Mouse (Mus musculus): ENCODE results near the gene Igfbp6. TPM values are rescaled to one million over a fixed set of nuclear protein-coding genes. Genes with fewer than 3 reads are reported as not detected.

The Igfbp6 gene
- polyA plus RNA-seq, 1 experiment from 2014 or later, result 0.05 TPM

GRCm38 (mm10) chr15:102108651-102109525 lies 35.3 kb upstream of the Igfbp6 start:
- no peak for ATAC-seq
- POLR2A ChIA-PET, result interaction anchor here (0.7 to 0.8 kb wide), 2 partner anchors 13 to 34 kb away, joined by 3 read pairs; no protein-coding TSS in a partner anchor

GRCm38 (mm10) chr15:102110271-102110670 lies 33.9 kb upstream of the Igfbp6 start:
- POLR2A ChIA-PET, result interaction anchor here (0.6 to 0.8 kb wide), 2 partner anchors 11 to 252 kb away, joined by 3 to 4 read pairs; no protein-coding TSS in a partner anchor
- DNase-seq (ENCODE audit: low read depth, low spot score), result no peak
- no peaks in the 10 kb centered on the region for H3K27me3 ChIP-seq
- in situ Hi-C loops (cut with MboI; ENCODE audit: low pct_unique_long_range_greater_than_20kb), result no loop called here
- TF ChIP-seq CTCF (IDR thresholded peaks at IDR 0.05), result no peak
- CTCF ChIA-PET, result interaction anchor here (1.5 to 2.7 kb wide), 3 partner anchors 10 to 36 kb away, joined by 4 to 10 read pairs (median 7); partner anchors contain the start of gene Tns2
- ATAC-seq, result no peak

More at GRCm38 (mm10) chr15:102108651-102109525, 35.3 kb upstream of the Igfbp6 start:
- in situ Hi-C loops (cut with MboI; ENCODE audit: low pct_unique_long_range_greater_than_20kb), result no loop called here
- CTCF ChIA-PET, result interaction anchor here (0.7 to 2.7 kb wide), 17 partner anchors 8 to 115 kb away, joined by 3 to 12 read pairs (median 5); partner anchors contain the start of genes Spryd3 and Tns2
- H3K27me3 ChIP-seq, result no peaks in the 10 kb centered on the region
- TF ChIP-seq CTCF (IDR thresholded peaks at IDR 0.05), result no peak
- DNase-seq (ENCODE audit: low read depth, low spot score), result no peak

GRCm38 (mm10) chr15:102110701-102111494 lies 33.3 kb upstream of the Igfbp6 start:
- POLR2A ChIA-PET, result interaction anchor here (0.6 kb wide), 1 partner anchor 169 kb away, joined by 3 read pairs; no protein-coding TSS in a partner anchor
- ATAC-seq, result no peak
- CTCF ChIA-PET, result interaction anchor here (1.1 to 2.7 kb wide), 3 partner anchors 10 to 35 kb away, joined by 3 to 10 read pairs (median 4); partner anchors contain the start of gene Tns2
- H3K27me3 ChIP-seq, result no peaks in the 10 kb centered on the region
- DNase-seq (ENCODE audit: low read depth, low spot score), result no peak
- in situ Hi-C loops (cut with MboI; ENCODE audit: low pct_unique_long_range_greater_than_20kb), result no loop called here
- no peak for TF ChIP-seq CTCF (IDR thresholded peaks at IDR 0.05)

GRCm38 (mm10) chr15:102111495-102111829 lies 32.7 kb upstream of the Igfbp6 start:
- CTCF ChIA-PET, result interaction anchor here (1.1 to 2.7 kb wide), 3 partner anchors 11 to 35 kb away, joined by 3 to 10 read pairs (median 4); partner anchors contain the start of gene Tns2
- no peak for TF ChIP-seq CTCF (IDR thresholded peaks at IDR 0.05)
- POLR2A ChIA-PET, result interaction anchor here (0.5 to 0.7 kb wide), 2 partner anchors 19 to 96 kb away, joined by 3 to 4 read pairs; no protein-coding TSS in a partner anchor
- ATAC-seq (no peak), DNase-seq (ENCODE audit: low read depth, low spot score) (no peak)
- no peaks in the 10 kb centered on the region for H3K27me3 ChIP-seq
- in situ Hi-C loops (cut with MboI; ENCODE audit: low pct_unique_long_range_greater_than_20kb), result no loop called here

- CTCF ChIA-PET, result interaction anchor here (1.1 to 1.2 kb wide), 3 partner anchors 11 to 17 kb away, joined by 3 read pairs; no protein-coding TSS in a partner anchor
- no peak for ATAC-seq
- in situ Hi-C loops (cut with MboI; ENCODE audit: low pct_unique_long_range_greater_than_20kb), result no loop called here
Measured at GRCm38 (mm10) chr15:102112181-102112580, 32.0 kb upstream of the Igfbp6 start.

GRCm38 (mm10) chr15:102112827-102113226 lies 31.3 kb upstream of the Igfbp6 start:
- DNase-seq (ENCODE audit: low read depth, low spot score) (no peak), ATAC-seq (no peak)
- ChIA-PET POLR2A (interaction anchor here (0.6 kb wide), 1 partner anchor 24 kb away, joined by 5 read pairs; no protein-coding TSS in a partner anchor), CTCF (interaction anchor here (1.1 to 1.2 kb wide), 2 partner anchors 12 to 15 kb away, joined by 3 read pairs; no protein-coding TSS in a partner anchor)
- TF ChIP-seq CTCF (IDR thresholded peaks at IDR 0.05), result no peak
- no peaks in the 10 kb centered on the region for H3K27me3 ChIP-seq
- in situ Hi-C loops (cut with MboI; ENCODE audit: low pct_unique_long_range_greater_than_20kb), result no loop called here

More at GRCm38 (mm10) chr15:102112181-102112580, 32.0 kb upstream of the Igfbp6 start:
- no peak for DNase-seq (ENCODE audit: low read depth, low spot score)
- TF ChIP-seq CTCF (IDR thresholded peaks at IDR 0.05), result no peak
- POLR2A ChIA-PET, result interaction anchor here (0.5 to 0.7 kb wide), 3 partner anchors 19 to 95 kb away, joined by 3 to 5 read pairs (median 4); no protein-coding TSS in a partner anchor
- no peaks in the 10 kb centered on the region for H3K27me3 ChIP-seq

- H3K27me3 ChIP-seq, result no peaks in the 10 kb centered on the region
- POLR2A ChIA-PET, result no interaction called here
- no peak for DNase-seq (ENCODE audit: low read depth, low spot score)
- in situ Hi-C loops (cut with MboI; ENCODE audit: low pct_unique_long_range_greater_than_20kb), result no loop called here
- ATAC-seq, result no peak
- no peak for TF ChIP-seq CTCF (IDR thresholded peaks at IDR 0.05)
- CTCF ChIA-PET, result no interaction called here
Measured at GRCm38 (mm10) chr15:102113674-102114073, 30.5 kb upstream of the Igfbp6 start.

- DNase-seq (ENCODE audit: low read depth, low spot score) (no peak), ATAC-seq (no peak)
- no peaks in the 10 kb centered on the region for H3K27me3 ChIP-seq
- in situ Hi-C loops (cut with MboI; ENCODE audit: low pct_unique_long_range_greater_than_20kb), result loop anchor here (5.0 kb wide), 1 partner anchor 108 kb away; no protein-coding TSS in a partner anchor
- ChIA-PET CTCF (interaction anchor here (1.8 kb wide), 1 partner anchor 33 kb away, joined by 6 read pairs; no protein-coding TSS in a partner anchor), POLR2A (interaction anchor here (0.5 to 2.0 kb wide), 3 partner anchors 12 to 297 kb away, joined by 3 to 16 read pairs (median 3); no protein-coding TSS in a partner anchor)
- no peak for TF ChIP-seq CTCF (IDR thresholded peaks at IDR 0.05)
Measured at GRCm38 (mm10) chr15:102114651-102115260, 29.4 kb upstream of the Igfbp6 start.

- no peaks in the 10 kb centered on the region for H3K27me3 ChIP-seq
- in situ Hi-C loops (cut with MboI; ENCODE audit: low pct_unique_long_range_greater_than_20kb), result loop anchor here (5.0 kb wide), 1 partner anchor 107 kb away; no protein-coding TSS in a partner anchor
- TF ChIP-seq CTCF (IDR thresholded peaks at IDR 0.05), result no peak
- DNase-seq (ENCODE audit: low read depth, low spot score) (no peak), ATAC-seq (no peak)
- CTCF ChIA-PET, result interaction anchor here (1.2 to 1.8 kb wide), 2 partner anchors 32 to 109 kb away, joined by 3 to 6 read pairs; no protein-coding TSS in a partner anchor
- POLR2A ChIA-PET, result interaction anchor here (1.0 to 2.0 kb wide), 3 partner anchors 9 to 12 kb away, joined by 3 to 16 read pairs (median 6); no protein-coding TSS in a partner anchor
Measured at GRCm38 (mm10) chr15:102115731-102116231, 28.4 kb upstream of the Igfbp6 start.

Measured in Patski (cell line).